Mouse (Mus musculus) lung, embryonic 16.5 days (tissue): Measurements from ENCODE around the gene Fam171a1. TPM values are rescaled to one million over a fixed set of nuclear protein-coding genes. Genes with fewer than 3 reads are reported as not detected.

Experiments used
- ATAC-seq: fragments of 200-750 bp; cut with Nextera tagmentation; 2 replicates; pipeline ENCODE4 v1.8.0; 2017; ENCODE audit warnings: low read depth, mild to moderate bottlenecking, moderate library complexity
- H3K27ac ChIP-seq: fragments of 300-500 bp; sonication (generic); 2 replicates; pipeline ENCODE4 v1.5.1; 2014; ENCODE audit warnings: mild to moderate bottlenecking, control low read depth, low read length
- H3K27me3 ChIP-seq: fragments of 300-500 bp; sonication (generic); 2 replicates; pipeline ENCODE4 v1.6.1; 2014; ENCODE audit warnings: low read depth, low read length, mixed read lengths; ENCODE audit not compliant: control insufficient read depth, insufficient read depth
- H3K36me3 ChIP-seq: fragments of 300-500 bp; sonication (generic); 2 replicates; pipeline ENCODE4 v1.6.1; 2014; ENCODE audit warnings: low read length; ENCODE audit not compliant: control insufficient read depth, insufficient read depth
- H3K4me1 ChIP-seq: fragments of 300-500 bp; sonication (generic); replicated peaks from 2 replicates; pipeline ENCODE4 v1.6.1; 2014; ENCODE audit warnings: low read length, mixed read lengths; ENCODE audit not compliant: control insufficient read depth, insufficient read depth
- H3K4me2 ChIP-seq: fragments of 300-500 bp; sonication (generic); 2 replicates; pipeline ENCODE4 v1.6.1; 2014; ENCODE audit warnings: low read depth, low read length, control low read depth
- H3K4me3 ChIP-seq: fragments of 300-500 bp; sonication (generic); 2 replicates; pipeline ENCODE4 v1.5.1; 2014; ENCODE audit warnings: mild to moderate bottlenecking, low read length, control low read depth
- H3K9ac ChIP-seq: fragments of 300-500 bp; sonication (generic); 2 replicates; pipeline ENCODE4 v1.6.1; 2014; ENCODE audit warnings: low read length, control low read depth
- H3K9me3 ChIP-seq: fragments of 300-500 bp; sonication (generic); 2 replicates; pipeline ENCODE4 v1.6.1; 2016; ENCODE audit warnings: low read length; ENCODE audit not compliant: control insufficient read depth
- WGBS: fragments of 180-500 bp; shearing (Covaris S2); extraction: QIAGEN DNeasy Blood & Tissue Kit; methylation state at CpG from one replicate; pipeline ENCODE4 v1.1.7; 2014; 5-methylcytosine and 5-hydroxymethylcytosine counted together
- microRNA-seq: library from miRNA; unstranded; fragments of <30 nt; microRNA quantifications from one replicate; pipeline ENCODE4, GENCODE M21; 2016
- polyA plus RNA-seq: library from polyadenylated mRNA; unstranded; fragments of >200 nt; fragmentation: Nextera tagmentation; extraction: Ambion mirVana; gene quantifications from 2 replicates; pipeline ENCODE4 v1.2.1, GENCODE M21; 2015

The Fam171a1 gene
- polyA plus RNA-seq, 1 experiment from 2014 or later: 54.6 TPM

DNA sequence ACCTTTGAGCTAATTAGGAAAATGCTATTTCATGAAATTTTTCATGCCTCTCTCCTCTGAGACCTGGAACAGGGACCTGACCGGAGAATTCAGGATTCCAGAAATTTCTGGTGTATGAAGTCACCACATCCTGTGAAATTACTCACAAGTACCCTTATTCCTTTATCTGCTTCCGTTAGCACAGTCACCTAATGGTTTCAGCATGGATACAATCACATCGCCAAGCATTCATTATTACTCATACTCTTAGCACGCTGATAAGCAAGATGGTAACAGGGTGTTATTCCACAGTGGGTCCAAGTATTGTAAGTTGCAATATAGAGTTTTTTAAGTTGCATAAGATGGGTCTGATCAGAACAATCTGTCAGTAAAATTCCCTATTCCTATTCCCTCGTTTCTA lies 125.2 kb downstream of the Fam171a1 start:
- Histone ChIP-seq H3K36me3 (no peaks in the 10 kb centered on the region), H3K4me1 (no peaks in the 10 kb centered on the region), H3K4me2 (no peak overlapping the region), H3K27ac (no peak overlapping the region), H3K9me3 (no peaks in the 10 kb centered on the region), H3K9ac (no peak overlapping the region), H3K27me3 (no peaks in the 10 kb centered on the region), H3K4me3 (no peak overlapping the region)
- 44% methylated on average over 5 of the region's 5 CpGs for WGBS
- no peak for ATAC-seq

DNA sequence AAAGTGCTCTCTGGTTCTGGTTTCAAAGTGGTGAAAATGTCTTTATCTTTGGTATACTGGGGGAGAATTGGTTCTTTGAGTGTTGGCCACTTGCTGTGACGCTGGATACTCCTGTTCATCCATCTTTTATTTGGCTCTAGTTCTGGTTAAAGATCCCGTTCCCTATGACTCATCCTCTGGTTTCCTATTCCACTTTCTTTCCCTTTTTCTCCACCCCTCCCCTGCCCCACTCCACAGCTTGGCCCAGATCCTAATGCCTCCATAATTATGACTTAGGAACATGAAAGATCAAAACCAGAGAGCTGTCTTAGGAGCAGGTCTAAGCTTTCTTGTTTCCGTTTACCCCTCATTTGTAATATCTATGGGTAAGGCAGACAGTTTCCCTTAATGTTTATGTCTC lies 130.2 kb downstream of the Fam171a1 start:
- H3K36me3 ChIP-seq: no peaks in the 10 kb centered on the region
- no peaks in the 10 kb centered on the region; the same call in 1 of the 2 replicates for H3K4me1 ChIP-seq
- no peaks in the 10 kb centered on the region for H3K27me3 ChIP-seq
- no peak overlapping the region for H3K4me3 ChIP-seq
- no peak overlapping the region for H3K4me2 ChIP-seq
- no peak for ATAC-seq
- 28% methylated on average over 3 of the region's 3 CpGs for WGBS
- H3K9me3 ChIP-seq: no peaks in the 10 kb centered on the region
- H3K9ac ChIP-seq: no peak overlapping the region
- no peak overlapping the region for H3K27ac ChIP-seq

DNA sequence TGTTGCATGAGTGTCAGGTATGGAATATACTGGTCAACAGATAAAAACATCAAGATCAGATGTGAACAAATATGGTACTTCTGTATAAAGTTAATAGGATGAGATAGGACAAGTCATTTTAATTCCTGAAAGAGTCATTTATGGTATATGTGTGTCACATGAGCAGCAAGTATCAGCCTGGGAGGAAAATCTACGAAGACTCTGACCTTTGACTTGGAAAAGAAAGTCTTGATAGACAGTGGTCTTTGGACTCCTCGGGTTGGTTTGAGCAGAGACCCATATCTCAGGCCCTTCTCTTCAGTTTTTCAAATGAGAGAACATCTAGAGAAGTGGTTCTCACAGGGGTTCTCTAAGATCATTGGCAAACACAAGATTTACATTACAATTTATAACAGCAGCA lies 137.3 kb downstream of the Fam171a1 start:
- no peak for ATAC-seq
- 68% methylated on average over 2 of the region's 2 CpGs for WGBS
- Histone ChIP-seq H3K27ac (no peak overlapping the region), H3K4me1 (no peaks in the 10 kb centered on the region), H3K36me3 (no peaks in the 10 kb centered on the region), H3K4me3 (no peak overlapping the region), H3K4me2 (no peak overlapping the region), H3K27me3 (no peaks in the 10 kb centered on the region), H3K9me3 (no peaks in the 10 kb centered on the region), H3K9ac (no peak overlapping the region)

DNA sequence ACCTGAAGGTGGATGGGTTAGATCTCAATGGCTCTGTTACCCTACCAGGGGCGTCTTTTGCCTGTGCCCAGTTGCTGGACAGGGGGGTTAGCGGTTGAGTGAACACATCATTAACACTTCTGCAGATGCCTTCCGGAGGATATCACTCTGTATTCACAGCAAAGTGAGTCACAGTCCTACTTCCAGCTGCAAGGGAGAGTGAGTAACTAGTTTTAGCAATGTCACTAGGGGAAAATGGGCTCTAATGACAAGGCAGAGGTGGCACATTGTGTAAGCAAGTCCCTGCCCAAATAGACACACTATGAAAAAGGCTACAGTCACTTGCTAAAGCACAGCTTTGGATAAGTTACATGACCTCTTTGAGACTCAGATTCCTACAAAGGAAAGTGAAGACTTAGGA lies 152.4 kb downstream of the Fam171a1 start:
- ATAC-seq: no peak
- H3K4me1 ChIP-seq: no peaks in the 10 kb centered on the region
- no peak overlapping the region for H3K27ac ChIP-seq
- WGBS: 70% methylated on average over 3 of the region's 3 CpGs
- no peak overlapping the region for H3K9ac ChIP-seq
- H3K9me3 ChIP-seq: no peaks in the 10 kb centered on the region
- no peaks in the 10 kb centered on the region for H3K27me3 ChIP-seq
- no peak overlapping the region for H3K4me2 ChIP-seq
- H3K36me3 ChIP-seq: no peaks in the 10 kb centered on the region
- H3K4me3 ChIP-seq: no peak overlapping the region

DNA sequence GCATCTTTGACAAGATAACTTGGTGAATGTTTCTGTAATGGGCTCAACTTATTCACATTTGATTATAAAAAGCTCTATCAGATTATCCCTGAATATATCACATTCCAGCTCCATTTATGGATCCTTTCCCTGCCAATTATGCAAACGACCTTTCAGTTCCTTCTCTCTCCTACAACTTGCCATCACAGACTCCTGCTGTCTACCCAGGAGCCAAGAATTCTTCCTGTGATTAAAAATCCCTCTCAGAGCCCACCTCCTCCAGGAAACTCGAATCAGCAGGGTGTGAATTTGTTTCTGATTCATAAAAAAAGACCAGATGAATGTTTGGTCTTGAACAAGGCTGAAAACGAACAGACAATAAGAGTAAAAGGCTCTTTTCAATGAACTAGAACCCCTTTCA lies 153.9 kb downstream of the Fam171a1 start:
- no peaks in the 10 kb centered on the region for H3K9me3 ChIP-seq
- H3K4me3 ChIP-seq: no peak overlapping the region
- ATAC-seq: no peak
- H3K36me3 ChIP-seq: no peaks in the 10 kb centered on the region
- no peaks in the 10 kb centered on the region for H3K27me3 ChIP-seq
- WGBS: 18% methylated on average over 3 of the region's 3 CpGs
- H3K9ac ChIP-seq: no peak overlapping the region
- no peak overlapping the region for H3K27ac ChIP-seq
- no peaks in the 10 kb centered on the region for H3K4me1 ChIP-seq
- H3K4me2 ChIP-seq: no peak overlapping the region

DNA sequence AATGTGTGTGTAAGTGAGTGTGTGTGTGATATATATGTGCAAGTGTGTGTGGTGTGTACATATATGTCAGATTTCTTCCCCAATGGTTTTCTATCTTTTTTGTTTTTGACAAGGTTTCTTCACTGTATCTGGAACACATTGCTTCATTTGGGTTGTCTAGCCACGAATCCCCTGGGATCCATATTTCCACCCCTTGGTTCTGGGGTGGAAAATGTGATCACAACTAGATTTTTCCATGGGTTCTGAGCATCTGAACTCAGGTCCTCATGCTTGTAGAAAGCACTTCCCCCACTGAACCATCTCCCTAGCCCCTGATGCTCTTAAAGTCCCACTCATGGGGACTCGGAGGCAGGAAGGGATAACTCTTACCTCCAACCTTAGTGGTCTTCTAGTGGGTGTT lies 159.3 kb downstream of the Fam171a1 start:
- no peaks in the 10 kb centered on the region for H3K27me3 ChIP-seq
- H3K4me1 ChIP-seq: no peaks in the 10 kb centered on the region
- WGBS: 74% methylated on average over 2 of the region's 2 CpGs
- H3K4me2 ChIP-seq: no peak overlapping the region
- no peak overlapping the region for H3K9ac ChIP-seq
- no peak for ATAC-seq
- H3K4me3 ChIP-seq: no peak overlapping the region
- no peaks in the 10 kb centered on the region for H3K36me3 ChIP-seq
- H3K27ac ChIP-seq: no peak overlapping the region
- no peaks in the 10 kb centered on the region for H3K9me3 ChIP-seq

DNA sequence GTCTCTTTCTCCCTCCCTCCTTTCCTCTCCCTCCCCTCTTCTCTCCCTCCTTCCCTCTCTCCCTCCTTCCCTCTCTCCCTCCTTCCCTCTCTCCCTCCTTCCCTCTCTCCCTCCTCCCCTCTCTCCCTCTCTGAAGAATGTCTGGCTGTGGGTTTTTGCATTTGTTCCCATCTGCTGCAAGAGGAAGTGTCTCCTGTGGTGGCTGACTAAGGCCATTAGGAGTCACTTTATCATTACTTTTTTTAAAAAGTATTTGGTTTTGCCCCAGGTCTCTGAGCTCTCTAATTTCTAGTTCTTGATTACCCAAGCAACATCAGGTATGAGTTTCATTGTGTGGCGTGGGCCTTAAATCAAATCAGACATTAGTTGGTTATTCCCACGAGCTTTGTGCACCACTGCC lies 162.1 kb downstream of the Fam171a1 start:
- WGBS: 68% methylated on average over 2 of the region's 2 CpGs
- ATAC-seq: no peak
- H3K27ac ChIP-seq: no peak overlapping the region
- no peaks in the 10 kb centered on the region for H3K4me1 ChIP-seq
- no peak overlapping the region for H3K4me2 ChIP-seq
- no peaks in the 10 kb centered on the region for H3K9me3 ChIP-seq
- no peaks in the 10 kb centered on the region for H3K36me3 ChIP-seq
- no peaks in the 10 kb centered on the region for H3K27me3 ChIP-seq
- H3K4me3 ChIP-seq: no peak overlapping the region
- no peak overlapping the region for H3K9ac ChIP-seq

Small RNA genes lying within 50 kb of the gene (microRNA-seq; reads per million reads assigned to microRNA genes)
- gene Gm27306: not detected

Other genes starting within 250 kb of the Fam171a1 start
- 38.8 and 42.5 TPM in 2 replicates for gene Nmt2, start 170.0 kb downstream of the Fam171a1 start, polyA plus RNA-seq
- 16.2 and 17.6 TPM in 2 replicates for gene Rpp38, start 218.4 kb downstream of the Fam171a1 start, polyA plus RNA-seq
- 1.3 and 2.3 TPM in 2 replicates for gene Acbd7, start 221.9 kb downstream of the Fam171a1 start, polyA plus RNA-seq